Mouse (Mus musculus): ENCODE data around the gene Ankrd13b. TPM values are rescaled to one million over a fixed set of nuclear protein-coding genes. Genes with fewer than 3 reads are reported as not detected.
A peak's percentile ranks its signal among the peaks of the same experiment; 100 is the strongest.

Gene Ankrd13b
- polyA plus RNA-seq, 1 experiment from 2014 or later = 38.2 TPM

DNA sequence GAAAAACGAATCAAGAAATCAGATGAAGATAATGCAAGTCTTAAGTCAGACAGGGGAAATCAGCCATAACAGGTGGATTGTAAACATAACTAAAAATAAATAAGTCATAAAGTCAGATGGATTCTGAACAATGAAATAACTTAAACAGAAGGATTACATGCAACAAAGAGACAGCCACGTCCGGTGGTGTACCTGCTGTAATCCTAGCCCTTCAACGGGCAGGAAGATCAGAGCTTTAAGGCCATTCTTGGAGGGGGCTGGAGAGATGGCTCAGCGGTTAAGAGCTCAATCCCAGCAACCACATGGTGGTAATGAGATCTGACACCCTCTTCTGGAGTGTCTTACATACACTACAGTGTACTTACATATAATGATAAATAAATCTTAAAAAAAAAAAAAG, 21.9 kb upstream of the Ankrd13b start:
- Histone ChIP-seq H3K36me3 (ENCODE audit: control insufficient read depth, insufficient read depth, low read length) (peaks cover 14% of the 10 kb centered on the region), H3K4me3 (ENCODE audit: low read depth, low read length) (no peak overlapping the region), H3K9ac (replicated peaks; ENCODE audit: low read depth, low read length) (no peak overlapping the region), H3K4me2 (ENCODE audit: low read depth, low read length) (no peak overlapping the region), H3K27ac (ENCODE audit: low read depth, low read length) (no peak overlapping the region), H3K9me3 (ENCODE audit: control insufficient read depth, low read length) (no peaks in the 10 kb centered on the region), H3K4me1 (ENCODE audit: control insufficient read depth, insufficient read depth, low read length) (peaks cover 21% of the 10 kb centered on the region), H3K27me3 (ENCODE audit: control insufficient read depth, insufficient read depth, low read length) (peaks cover 10% of the 10 kb centered on the region)
- WGBS = 84% methylated on average over 5 of the region's 5 CpGs
- ATAC-seq (ENCODE audit: low read depth) = no peak

DNA sequence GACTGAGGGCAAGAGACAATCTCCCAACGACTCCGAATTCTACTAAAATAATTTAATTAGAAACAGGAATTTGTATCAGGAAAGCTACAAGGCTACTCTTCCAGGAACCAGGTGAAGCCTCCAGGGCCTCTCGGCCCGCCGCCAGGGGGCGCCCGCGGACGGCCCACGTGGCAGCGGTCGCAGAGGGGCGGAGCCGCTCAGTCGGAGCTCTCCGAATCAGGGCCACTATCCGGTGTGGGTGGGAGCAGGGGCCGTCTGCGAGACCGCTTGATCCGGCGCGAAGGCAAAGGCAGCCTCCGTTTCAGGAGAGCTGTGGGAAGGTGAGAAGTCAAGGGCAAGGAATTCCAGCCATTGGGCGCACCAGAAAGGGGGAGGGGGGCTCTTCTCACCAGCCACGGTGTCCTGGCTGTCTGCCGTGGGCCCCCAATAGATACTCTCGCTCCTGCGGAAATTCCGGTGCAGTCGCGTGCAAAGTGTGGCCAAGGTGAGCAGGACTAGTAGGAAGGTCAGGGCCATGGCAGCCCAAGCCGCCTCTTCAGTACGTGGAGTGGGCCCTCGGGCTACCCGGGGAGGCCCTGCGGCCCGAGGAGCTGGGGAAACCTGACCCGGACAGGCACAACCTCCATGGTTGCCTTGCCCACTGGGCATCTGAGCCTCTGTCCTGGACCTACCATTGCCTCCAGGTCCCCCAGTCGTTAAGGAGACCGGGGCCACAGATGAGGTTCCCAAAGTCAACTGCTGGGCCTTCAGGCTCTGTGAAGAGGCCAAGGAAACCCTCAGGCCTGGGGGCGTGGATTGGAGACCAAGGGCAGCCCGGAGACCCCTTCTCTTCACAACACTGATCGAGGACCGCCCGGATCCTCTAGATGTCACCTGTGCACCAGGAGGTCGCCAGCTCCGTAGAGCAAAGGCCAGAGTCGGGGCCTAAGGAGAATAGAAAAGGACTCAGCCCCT, 18.9 kb upstream of the Ankrd13b start:
- 20% methylated on average over 49 of the region's 49 CpGs for WGBS
- Histone ChIP-seq H3K4me2 (ENCODE audit: low read depth, low read length) (peak overlapping the region; percentile 55), H3K4me1 (ENCODE audit: control insufficient read depth, insufficient read depth, low read length) (0 out of 2 replicates have a peak, but pooled peaks cover 4% of the 10 kb centered on the region), H3K9ac (replicated peaks; ENCODE audit: low read depth, low read length) (peak overlapping the region; percentile 50; the same call in 1 of the 2 replicates), H3K4me3 (ENCODE audit: low read depth, low read length) (peak overlapping the region; percentile 21), H3K36me3 (ENCODE audit: control insufficient read depth, insufficient read depth, low read length) (peaks cover 43% of the 10 kb centered on the region), H3K27ac (ENCODE audit: low read depth, low read length) (no peak overlapping the region), H3K27me3 (ENCODE audit: control insufficient read depth, insufficient read depth, low read length) (no peaks in the 10 kb centered on the region), H3K9me3 (ENCODE audit: control insufficient read depth, low read length) (no peaks in the 10 kb centered on the region)
- ATAC-seq (ENCODE audit: low read depth) = peak; percentile 50; the same call in 1 of the 2 replicates

DNA sequence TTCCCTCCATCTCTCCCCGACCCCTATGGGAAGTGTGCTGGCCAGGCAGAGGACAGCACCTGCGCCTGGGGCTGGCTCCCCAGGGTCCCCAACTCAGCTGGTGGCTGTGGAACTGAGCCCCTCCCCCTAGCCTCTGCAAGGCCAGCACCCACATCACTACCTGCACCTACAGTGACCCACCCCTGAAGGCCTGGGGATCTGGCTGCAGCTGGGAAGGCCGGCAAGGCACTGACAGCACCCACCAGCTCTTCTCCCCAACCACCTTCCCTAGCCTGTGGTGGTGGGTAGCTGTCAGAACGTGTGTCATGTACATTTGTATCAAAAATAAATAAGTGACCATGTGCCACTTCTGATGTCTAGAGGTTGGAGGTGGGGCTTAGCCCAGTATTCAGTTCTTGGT, 17.9 kb upstream of the Ankrd13b start:
- H3K9me3 ChIP-seq (ENCODE audit: control insufficient read depth, low read length) = no peaks in the 10 kb centered on the region
- no peaks in the 10 kb centered on the region for H3K27me3 ChIP-seq (ENCODE audit: control insufficient read depth, insufficient read depth, low read length)
- no peak overlapping the region for H3K27ac ChIP-seq (ENCODE audit: low read depth, low read length)
- H3K9ac ChIP-seq (replicated peaks; ENCODE audit: low read depth, low read length) = no peak overlapping the region
- 0 out of 2 replicates have a peak, but pooled peaks cover 4% of the 10 kb centered on the region for H3K4me1 ChIP-seq (ENCODE audit: control insufficient read depth, insufficient read depth, low read length)
- peaks cover 52% of the 10 kb centered on the region for H3K36me3 ChIP-seq (ENCODE audit: control insufficient read depth, insufficient read depth, low read length)
- peak; percentile 31; the same call in 1 of the 2 replicates for ATAC-seq (ENCODE audit: low read depth)
- H3K4me3 ChIP-seq (ENCODE audit: low read depth, low read length) = no peak overlapping the region
- H3K4me2 ChIP-seq (ENCODE audit: low read depth, low read length) = no peak overlapping the region
- WGBS = 77% methylated on average over 4 of the region's 4 CpGs

DNA sequence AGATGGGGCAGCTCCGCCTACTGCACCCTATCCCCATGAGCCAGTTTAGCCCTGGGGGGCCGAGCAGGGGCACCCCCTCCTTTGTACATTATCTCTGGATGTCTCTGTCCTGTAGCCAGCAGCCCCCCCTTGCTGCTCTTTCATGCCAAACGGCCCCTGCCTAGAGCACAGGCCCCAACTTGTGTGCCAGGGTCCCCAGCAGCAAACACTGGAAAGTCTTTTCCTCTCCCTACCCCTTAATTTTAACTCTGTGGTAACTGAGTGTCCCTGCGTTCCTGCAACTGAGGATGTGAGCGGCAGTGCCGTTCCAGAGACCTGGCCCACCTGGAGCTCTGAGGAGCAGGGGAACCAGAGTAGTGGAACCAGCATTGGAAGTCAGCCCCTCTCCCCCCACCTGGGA, 17.5 kb upstream of the Ankrd13b start:
- H3K9me3 ChIP-seq (ENCODE audit: control insufficient read depth, low read length) = no peaks in the 10 kb centered on the region
- no peak for ATAC-seq (ENCODE audit: low read depth)
- H3K9ac ChIP-seq (replicated peaks; ENCODE audit: low read depth, low read length) = no peak overlapping the region
- H3K4me3 ChIP-seq (ENCODE audit: low read depth, low read length) = no peak overlapping the region
- no peak overlapping the region for H3K4me2 ChIP-seq (ENCODE audit: low read depth, low read length)
- WGBS = 92% methylated on average over 6 of the region's 6 CpGs
- H3K36me3 ChIP-seq (ENCODE audit: control insufficient read depth, insufficient read depth, low read length) = peaks cover 52% of the 10 kb centered on the region
- 0 out of 2 replicates have a peak, but pooled peaks cover 4% of the 10 kb centered on the region for H3K4me1 ChIP-seq (ENCODE audit: control insufficient read depth, insufficient read depth, low read length)
- H3K27ac ChIP-seq (ENCODE audit: low read depth, low read length) = no peak overlapping the region
- H3K27me3 ChIP-seq (ENCODE audit: control insufficient read depth, insufficient read depth, low read length) = no peaks in the 10 kb centered on the region

DNA sequence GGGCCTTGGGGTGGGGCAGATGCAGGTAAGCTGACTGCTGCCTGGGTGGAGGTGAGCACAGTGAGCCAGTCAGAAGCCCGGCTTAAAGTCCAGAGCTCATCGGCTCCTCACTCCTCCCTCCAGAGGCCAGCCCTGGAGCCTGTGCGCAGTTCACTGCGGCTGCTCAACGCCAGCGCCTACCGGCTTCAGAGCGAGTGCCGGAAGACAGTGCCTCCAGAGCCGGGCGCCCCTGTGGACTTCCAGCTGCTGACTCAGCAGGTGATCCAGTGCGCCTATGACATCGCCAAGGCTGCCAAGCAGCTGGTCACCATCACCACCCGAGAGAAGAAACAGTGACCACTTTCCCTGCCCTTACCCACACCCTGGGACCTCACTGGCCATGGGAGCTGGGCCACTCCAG, 16.8 kb upstream of the Ankrd13b start:
- H3K4me2 ChIP-seq (ENCODE audit: low read depth, low read length) = no peak overlapping the region

DNA sequence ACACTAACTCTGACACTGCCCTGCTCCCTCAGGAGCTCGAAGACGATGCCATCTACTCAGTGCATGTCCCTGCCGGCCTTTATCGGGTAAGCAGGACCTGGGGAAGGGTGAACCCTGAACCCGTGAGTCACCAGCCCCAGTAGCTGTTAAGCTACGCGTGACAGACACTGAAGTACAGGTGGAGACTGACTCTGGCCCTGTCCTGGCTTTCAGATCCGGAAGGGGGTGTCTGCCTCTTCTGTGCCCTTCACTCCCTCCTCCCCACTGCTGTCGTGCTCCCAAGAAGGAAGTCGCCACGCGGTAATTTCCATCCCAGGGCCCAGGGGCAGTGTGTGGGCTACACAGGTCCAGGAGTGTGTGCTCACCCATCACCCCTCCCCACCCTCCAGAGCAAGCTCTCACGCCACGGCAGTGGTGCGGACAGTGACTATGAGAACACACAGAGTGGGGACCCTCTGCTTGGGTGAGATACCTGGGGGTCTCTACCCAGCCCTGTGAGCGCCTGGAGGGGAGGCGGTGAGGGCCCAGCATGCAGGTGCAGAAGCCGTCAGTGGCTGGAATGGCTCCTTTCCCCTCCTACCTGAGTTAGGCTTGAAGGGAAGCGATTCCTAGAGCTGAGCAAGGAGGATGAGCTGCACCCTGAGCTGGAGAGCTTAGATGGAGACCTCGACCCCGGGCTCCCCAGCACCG, 16.0 kb upstream of the Ankrd13b start:
- no peaks in the 10 kb centered on the region for H3K9me3 ChIP-seq (ENCODE audit: control insufficient read depth, low read length)
- no peaks in the 10 kb centered on the region for H3K27me3 ChIP-seq (ENCODE audit: control insufficient read depth, insufficient read depth, low read length)
- H3K36me3 ChIP-seq (ENCODE audit: control insufficient read depth, insufficient read depth, low read length) = peaks cover 53% of the 10 kb centered on the region
- ATAC-seq (ENCODE audit: low read depth) = no peak
- no peak overlapping the region for H3K27ac ChIP-seq (ENCODE audit: low read depth, low read length)
- H3K4me2 ChIP-seq (ENCODE audit: low read depth, low read length) = no peak overlapping the region
- WGBS = 91% methylated on average over 22 of the region's 22 CpGs
- no peak overlapping the region for H3K4me3 ChIP-seq (ENCODE audit: low read depth, low read length)
- H3K4me1 ChIP-seq (ENCODE audit: control insufficient read depth, insufficient read depth, low read length) = peaks cover 8% of the 10 kb centered on the region; the same call in 1 of the 2 replicates
- no peak overlapping the region for H3K9ac ChIP-seq (replicated peaks; ENCODE audit: low read depth, low read length)

More for the DNA sequence above, 16.8 kb upstream of the Ankrd13b start:
- Histone ChIP-seq H3K36me3 (ENCODE audit: control insufficient read depth, insufficient read depth, low read length) (peaks cover 52% of the 10 kb centered on the region), H3K4me3 (ENCODE audit: low read depth, low read length) (no peak overlapping the region), H3K9ac (replicated peaks; ENCODE audit: low read depth, low read length) (no peak overlapping the region), H3K9me3 (ENCODE audit: control insufficient read depth, low read length) (no peaks in the 10 kb centered on the region), H3K27ac (ENCODE audit: low read depth, low read length) (no peak overlapping the region), H3K4me1 (ENCODE audit: control insufficient read depth, insufficient read depth, low read length) (0 out of 2 replicates have a peak, but pooled peaks cover 4% of the 10 kb centered on the region), H3K27me3 (ENCODE audit: control insufficient read depth, insufficient read depth, low read length) (no peaks in the 10 kb centered on the region)
- WGBS = 88% methylated on average over 14 of the region's 14 CpGs
- no peak for ATAC-seq (ENCODE audit: low read depth)

DNA sequence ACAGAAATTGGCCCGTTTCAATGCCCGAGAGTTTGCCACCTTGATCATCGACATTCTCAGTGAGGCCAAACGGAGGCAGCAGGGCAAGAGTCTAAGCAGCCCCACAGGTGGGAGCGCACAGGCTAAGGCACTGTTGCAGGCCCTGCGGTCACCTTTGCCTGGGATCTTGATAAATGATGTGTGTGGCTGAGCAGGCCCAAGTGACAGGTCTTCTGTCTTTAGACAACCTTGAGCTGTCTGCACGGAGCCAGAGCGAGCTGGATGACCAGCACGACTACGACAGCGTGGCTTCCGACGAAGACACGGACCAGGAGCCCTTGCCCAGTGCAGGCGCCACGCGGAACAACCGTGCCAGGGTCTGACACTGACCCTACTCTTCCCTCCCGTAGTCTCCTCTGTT, 14.9 kb upstream of the Ankrd13b start:
- H3K9me3 ChIP-seq (ENCODE audit: control insufficient read depth, low read length) = no peaks in the 10 kb centered on the region
- ATAC-seq (ENCODE audit: low read depth) = no peak
- H3K36me3 ChIP-seq (ENCODE audit: control insufficient read depth, insufficient read depth, low read length) = peaks cover 63% of the 10 kb centered on the region
- H3K4me1 ChIP-seq (ENCODE audit: control insufficient read depth, insufficient read depth, low read length) = peaks cover 8% of the 10 kb centered on the region; the same call in 1 of the 2 replicates
- no peaks in the 10 kb centered on the region for H3K27me3 ChIP-seq (ENCODE audit: control insufficient read depth, insufficient read depth, low read length)
- no peak overlapping the region for H3K4me2 ChIP-seq (ENCODE audit: low read depth, low read length)
- H3K9ac ChIP-seq (replicated peaks; ENCODE audit: low read depth, low read length) = no peak overlapping the region
- H3K27ac ChIP-seq (ENCODE audit: low read depth, low read length) = no peak overlapping the region
- 95% methylated on average over 19 of the region's 19 CpGs for WGBS
- no peak overlapping the region for H3K4me3 ChIP-seq (ENCODE audit: low read depth, low read length)

DNA sequence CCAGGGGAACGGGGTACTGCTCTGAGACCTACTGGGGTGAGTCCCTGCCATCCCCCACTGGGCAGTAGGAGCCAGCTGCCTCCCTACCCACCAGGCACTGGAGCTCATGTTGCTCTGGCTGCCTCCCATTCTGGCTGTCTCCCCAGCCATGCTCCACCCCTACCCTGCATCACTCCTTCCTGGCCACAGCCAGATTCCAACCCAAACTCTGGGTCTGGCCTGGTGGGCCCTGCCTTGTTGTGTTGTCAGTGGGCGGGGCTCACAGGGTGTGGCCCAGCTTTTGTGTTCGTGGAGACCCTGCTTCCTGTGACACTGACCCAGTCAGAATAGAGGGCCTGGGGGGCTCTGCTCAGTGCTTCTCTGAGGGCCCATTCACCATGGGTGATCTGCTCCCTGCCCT, 14.0 kb upstream of the Ankrd13b start:
- Histone ChIP-seq H3K9ac (replicated peaks; ENCODE audit: low read depth, low read length) (no peak overlapping the region), H3K36me3 (ENCODE audit: control insufficient read depth, insufficient read depth, low read length) (peaks cover 64% of the 10 kb centered on the region), H3K27me3 (ENCODE audit: control insufficient read depth, insufficient read depth, low read length) (no peaks in the 10 kb centered on the region), H3K4me3 (ENCODE audit: low read depth, low read length) (no peak overlapping the region), H3K4me1 (ENCODE audit: control insufficient read depth, insufficient read depth, low read length) (peaks cover 8% of the 10 kb centered on the region; the same call in 1 of the 2 replicates), H3K9me3 (ENCODE audit: control insufficient read depth, low read length) (no peaks in the 10 kb centered on the region), H3K4me2 (ENCODE audit: low read depth, low read length) (no peak overlapping the region), H3K27ac (ENCODE audit: low read depth, low read length) (no peak overlapping the region)
- 53% methylated on average over 3 of the region's 3 CpGs for whole genome bisulfite sequencing
- no peak for ATAC-seq (ENCODE audit: low read depth)

DNA sequence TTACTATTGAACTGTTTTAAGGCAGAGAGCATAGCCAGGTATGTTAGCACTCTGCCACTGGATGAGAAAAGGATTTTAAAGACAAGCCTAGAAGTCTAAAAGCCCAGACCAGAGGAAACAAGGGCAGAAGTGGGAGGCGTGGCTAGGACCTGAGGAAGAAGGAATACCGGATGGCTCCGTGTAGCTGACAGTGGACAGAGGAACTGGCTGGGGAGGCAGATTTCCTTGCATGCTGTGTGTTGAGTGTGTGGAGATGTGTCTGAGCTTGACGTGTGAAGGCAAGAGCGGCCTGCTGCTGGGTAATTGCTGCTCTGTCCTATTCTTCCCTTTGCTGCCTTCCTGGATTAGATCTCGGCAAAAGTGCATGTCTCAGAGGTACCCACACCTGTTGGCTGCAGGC, 13.0 kb upstream of the Ankrd13b start:
- no peak for ATAC-seq (ENCODE audit: low read depth)
- 92% methylated on average over 6 of the region's 6 CpGs for WGBS
- H3K4me2 ChIP-seq (ENCODE audit: low read depth, low read length) = no peak overlapping the region
- peaks cover 11% of the 10 kb centered on the region; the same call in 1 of the 2 replicates for H3K4me1 ChIP-seq (ENCODE audit: control insufficient read depth, insufficient read depth, low read length)
- peaks cover 61% of the 10 kb centered on the region for H3K36me3 ChIP-seq (ENCODE audit: control insufficient read depth, insufficient read depth, low read length)
- no peak overlapping the region for H3K4me3 ChIP-seq (ENCODE audit: low read depth, low read length)
- H3K27ac ChIP-seq (ENCODE audit: low read depth, low read length) = no peak overlapping the region
- no peaks in the 10 kb centered on the region for H3K9me3 ChIP-seq (ENCODE audit: control insufficient read depth, low read length)
- no peak overlapping the region for H3K9ac ChIP-seq (replicated peaks; ENCODE audit: low read depth, low read length)
- no peaks in the 10 kb centered on the region for H3K27me3 ChIP-seq (ENCODE audit: control insufficient read depth, insufficient read depth, low read length)

Measured in neural tube, embryonic 14.5 days (tissue).